18 mouse cellular contexts compared by ENCODE assay signal in genomic region chr14:103078006-103078912, GRCm38 (mm10). TPM values are rescaled to one million over a fixed set of nuclear protein-coding genes. Genes with fewer than 3 reads are reported as not detected.
A peak's percentile ranks its signal among the peaks of the same experiment; 100 is the strongest.
DNase-seq lines count a peak whose midpoint lies in the region; ATAC-seq and TF ChIP-seq lines count a peak whose summit lies in the region.
"Had no signal": no experiment of that assay in that cellular context is flagged by ENCODE, and none has a peak within 500 bp of the region (broad histone marks: within the 10 kb centered on the region; RNA-seq: fewer than 3 reads in every experiment).

No protein-coding gene starts in this region.

- no peaks in the 10 kb centered on the region for H3K4me1 ChIP-seq in embryonic facial prominence, embryonic 12.5 days
- no peaks in the 10 kb centered on the region for H3K4me1 ChIP-seq in embryonic facial prominence, embryonic 10.5 days
- no peaks in the 10 kb centered on the region for H3K4me1 ChIP-seq in liver, postnatal 0 days (ENCODE audit: insufficient read depth)
- no peaks in the 10 kb centered on the region for H3K4me1 ChIP-seq in liver, embryonic 11.5 days (replicated peaks; ENCODE audit: control insufficient read depth, insufficient read depth, low read length)
- H3K4me1 ChIP-seq in midbrain, embryonic 13.5 days (replicated peaks): no peaks in the 10 kb centered on the region; the same call in 1 of the 2 replicates
- H3K4me1 ChIP-seq: midbrain, embryonic 12.5 days had no signal

- 0 out of 2 replicates have a peak, but pooled peaks have one; percentile 28 for ATAC-seq in embryonic facial prominence, embryonic 12.5 days (ENCODE audit: insufficient number of reproducible peaks, insufficient read depth, low FRiP score, low TSS enrichment)
- peak; percentile 43; the same call in 1 of the 2 replicates for ATAC-seq in liver, postnatal 0 days
- ATAC-seq in liver, embryonic 11.5 days (replicated peaks; ENCODE audit: low FRiP score): no peak
- peak; percentile 57 for ATAC-seq in inflammation-experienced regulatory T-cells, adult 6 months
- no peak for ATAC-seq in midbrain, embryonic 13.5 days

- no peak overlapping the region for H3K9ac ChIP-seq in embryonic facial prominence, embryonic 12.5 days
- no peak overlapping the region for H3K9ac ChIP-seq in liver, postnatal 0 days (replicated peaks)
- no peak overlapping the region for H3K9ac ChIP-seq in liver, embryonic 11.5 days (ENCODE audit: low read depth, low read length)
- no peak overlapping the region for H3K9ac ChIP-seq in midbrain, embryonic 13.5 days (replicated peaks)
- H3K9ac ChIP-seq: lung, embryonic 14.5 days; midbrain, embryonic 12.5 days had no signal

- H3K4me3 ChIP-seq in embryonic facial prominence, embryonic 12.5 days: no peak overlapping the region
- no peak overlapping the region for H3K4me3 ChIP-seq in embryonic facial prominence, embryonic 10.5 days
- no peak overlapping the region for H3K4me3 ChIP-seq in liver, postnatal 0 days (ENCODE audit: low read depth, low read length)
- H3K4me3 ChIP-seq in liver, embryonic 11.5 days (ENCODE audit: low read depth, low read length): no peak overlapping the region
- no peak overlapping the region for H3K4me3 ChIP-seq in midbrain, embryonic 13.5 days (replicated peaks)
- H3K4me3 ChIP-seq: midbrain, embryonic 12.5 days had no signal

- peaks cover 47% of the 10 kb centered on the region for H3K36me3 ChIP-seq in embryonic facial prominence, embryonic 12.5 days
- peaks cover 79% of the 10 kb centered on the region for H3K36me3 ChIP-seq in embryonic facial prominence, embryonic 10.5 days (replicated peaks)
- peaks cover 60% of the 10 kb centered on the region for H3K36me3 ChIP-seq in liver, postnatal 0 days (replicated peaks; ENCODE audit: insufficient read depth, low read length)
- peaks cover 15% of the 10 kb centered on the region; the same call in 1 of the 2 replicates for H3K36me3 ChIP-seq in liver, embryonic 11.5 days (ENCODE audit: control insufficient read depth, insufficient read depth, low read length)
- peaks cover 50% of the 10 kb centered on the region for H3K36me3 ChIP-seq in midbrain, embryonic 13.5 days

- TF ChIP-seq EP300 in liver, postnatal 0 days (IDR thresholded peaks at IDR 0.05; ENCODE audit: low read depth): no peak

- H3K9me3 ChIP-seq in embryonic facial prominence, embryonic 12.5 days: no peaks in the 10 kb centered on the region
- no peaks in the 10 kb centered on the region for H3K9me3 ChIP-seq in embryonic facial prominence, embryonic 10.5 days
- H3K9me3 ChIP-seq in liver, postnatal 0 days (ENCODE audit: low read length): no peaks in the 10 kb centered on the region
- no peaks in the 10 kb centered on the region for H3K9me3 ChIP-seq in liver, embryonic 11.5 days (ENCODE audit: control insufficient read depth, low read length)
- no peaks in the 10 kb centered on the region for H3K9me3 ChIP-seq in midbrain, embryonic 13.5 days
- H3K9me3 ChIP-seq: midbrain, embryonic 12.5 days had no signal

- DNase-seq in embryonic facial prominence, embryonic 10.5 days (ENCODE audit: low spot score): no peak
- no peak for DNase-seq in liver, postnatal 0 days
- DNase-seq in liver, embryonic 11.5 days (ENCODE audit: low spot score): no peak
- peak; percentile 82 for DNase-seq in ZHBTc4 (ENCODE audit: low read depth, low spot score)
- DNase-seq in T-cell, adult 2 months (ENCODE audit: low spot score): no peak
- DNase-seq: embryo, embryonic 11 days; kidney, adult 9 months; layer of hippocampus, adult 9-11 months; lung, embryonic 14.5 days; spleen, adult 18-20 months had no signal

- 90% methylated on average over 16 of the region's 16 CpGs for WGBS in embryonic facial prominence, embryonic 12.5 days
- 90% methylated on average over 16 of the region's 16 CpGs for WGBS in embryonic facial prominence, embryonic 10.5 days
- WGBS in liver, postnatal 0 days (ENCODE audit: insufficient replicate concordance): 85% methylated on average over 16 of the region's 16 CpGs
- WGBS in liver, embryonic 11.5 days: 89% methylated on average over 16 of the region's 16 CpGs
- WGBS in midbrain, embryonic 13.5 days: 87% methylated on average over 16 of the region's 16 CpGs

- no peaks in the 10 kb centered on the region for H3K27me3 ChIP-seq in embryonic facial prominence, embryonic 12.5 days
- no peaks in the 10 kb centered on the region for H3K27me3 ChIP-seq in embryonic facial prominence, embryonic 10.5 days (replicated peaks; ENCODE audit: low read depth, poor library complexity, severe bottlenecking)
- no peaks in the 10 kb centered on the region for H3K27me3 ChIP-seq in liver, postnatal 0 days (ENCODE audit: insufficient read depth, low read length)
- no peaks in the 10 kb centered on the region for H3K27me3 ChIP-seq in liver, embryonic 11.5 days (replicated peaks; ENCODE audit: control insufficient read depth, insufficient read depth, low read length)
- no peaks in the 10 kb centered on the region for H3K27me3 ChIP-seq in midbrain, embryonic 13.5 days
- H3K27me3 ChIP-seq: midbrain, embryonic 12.5 days had no signal

- H3K4me2 ChIP-seq in embryonic facial prominence, embryonic 12.5 days (replicated peaks): no peak overlapping the region
- no peak overlapping the region for H3K4me2 ChIP-seq in liver, postnatal 0 days (ENCODE audit: low read depth, low read length)
- no peak overlapping the region for H3K4me2 ChIP-seq in liver, embryonic 11.5 days
- no peak overlapping the region for H3K4me2 ChIP-seq in midbrain, embryonic 13.5 days (replicated peaks)
- H3K4me2 ChIP-seq: heart, embryonic 11.5 days; lung, embryonic 14.5 days; midbrain, embryonic 12.5 days had no signal

- TF ChIP-seq CTCF in liver, postnatal 0 days (IDR thresholded peaks at IDR 0.05; ENCODE audit: low read depth): no peak

- H3K27ac ChIP-seq in embryonic facial prominence, embryonic 12.5 days: no peak overlapping the region
- H3K27ac ChIP-seq in embryonic facial prominence, embryonic 10.5 days (replicated peaks): no peak overlapping the region
- no peak overlapping the region for H3K27ac ChIP-seq in liver, postnatal 0 days (ENCODE audit: low read depth)
- H3K27ac ChIP-seq in liver, embryonic 11.5 days (ENCODE audit: low read depth, low read length): no peak overlapping the region
- no peak overlapping the region for H3K27ac ChIP-seq in midbrain, embryonic 13.5 days
- H3K27ac ChIP-seq: midbrain, embryonic 12.5 days; stomach, postnatal 0 days had no signal

RNA-seq across cellular contexts. Expression of gene Cln5, which starts 8.2 kb away (rescaled TPM):
- 27.0 and 30.1 TPM in 2 replicates for polyA plus RNA-seq in embryonic facial prominence, embryonic 12.5 days (2016; fragmentation: Nextera tagmentation; extraction: Ambion mirVana)
- 24.0 and 25.7 TPM in 2 replicates for polyA plus RNA-seq in embryonic facial prominence, embryonic 10.5 days (2016; fragmentation: Nextera tagmentation; extraction: Ambion mirVana)
- 14.2 and 15.2 TPM in 2 replicates for polyA plus RNA-seq in liver, postnatal 0 days (2015; fragmentation: Nextera tagmentation; extraction: Ambion mirVana)
- polyA plus RNA-seq in liver, embryonic 11.5 days (2014; fragmentation: Nextera tagmentation; extraction: Ambion mirVana): 29.4 and 31.8 TPM in 2 replicates
- polyA plus RNA-seq in inflammation-experienced regulatory T-cells, adult 6 months (2017; shearing (Covaris generic)): 10 to 100 TPM; 17.2 to 20.0 (median 17.9) TPM
- polyA plus RNA-seq in midbrain, embryonic 13.5 days (2015; fragmentation: Nextera tagmentation; extraction: Ambion mirVana): 12.9 and 13.8 TPM in 2 replicates

RNA-seq across cellular contexts. Expression of gene Fbxl3, which starts 21.1 kb away (rescaled TPM):
- polyA plus RNA-seq in embryonic facial prominence, embryonic 12.5 days (2016; fragmentation: Nextera tagmentation; extraction: Ambion mirVana): 27.2 and 31.4 TPM in 2 replicates
- polyA plus RNA-seq in embryonic facial prominence, embryonic 10.5 days (2016; fragmentation: Nextera tagmentation; extraction: Ambion mirVana): 13.9 and 15.0 TPM in 2 replicates
- 10.2 and 10.7 TPM in 2 replicates for polyA plus RNA-seq in liver, postnatal 0 days (2015; fragmentation: Nextera tagmentation; extraction: Ambion mirVana)
- polyA plus RNA-seq in liver, embryonic 11.5 days (2014; fragmentation: Nextera tagmentation; extraction: Ambion mirVana): 15.1 and 16.0 TPM in 2 replicates
- polyA plus RNA-seq in inflammation-experienced regulatory T-cells, adult 6 months (2017; shearing (Covaris generic)): 10 to 100 TPM; 21.5 to 37.7 (median 28.2) TPM
- polyA plus RNA-seq in midbrain, embryonic 13.5 days (2015; fragmentation: Nextera tagmentation; extraction: Ambion mirVana): 21.7 and 23.8 TPM in 2 replicates

RNA-seq across cellular contexts. Expression of gene Acod1, which starts 31.5 kb away (rescaled TPM):
- polyA plus RNA-seq in embryonic facial prominence, embryonic 12.5 days (2016; fragmentation: Nextera tagmentation; extraction: Ambion mirVana): not detected in 2 replicates
- polyA plus RNA-seq in embryonic facial prominence, embryonic 10.5 days (2016; fragmentation: Nextera tagmentation; extraction: Ambion mirVana): not detected in 2 replicates
- 0.09 TPM in 1 of 2 replicates, not detected in the other for polyA plus RNA-seq in liver, postnatal 0 days (2015; fragmentation: Nextera tagmentation; extraction: Ambion mirVana)
- 0.16 and 0.25 TPM in 2 replicates for polyA plus RNA-seq in liver, embryonic 11.5 days (2014; fragmentation: Nextera tagmentation; extraction: Ambion mirVana)
- polyA plus RNA-seq in inflammation-experienced regulatory T-cells, adult 6 months (2017; shearing (Covaris generic)): under 1 TPM in 1 of 3 experiments, not detected in 2; 0.49 TPM
- polyA plus RNA-seq in midbrain, embryonic 13.5 days (2015; fragmentation: Nextera tagmentation; extraction: Ambion mirVana): not detected in 2 replicates
- polyA plus RNA-seq: heart, embryonic 11.5 days; limb, embryonic 11.5 days; lung, embryonic 14.5 days; midbrain, embryonic 12.5 days; neural tube, embryonic 11.5 days; stomach, postnatal 0 days had no signal

Comparison
In these comparisons a context has a peak if more than half of its experiments do, and no peak if none do; other contexts are left out.
1. ATAC-seq: peak in embryonic facial prominence, embryonic 12.5 days (single experiment), liver, postnatal 0 days (single experiment) and inflammation-experienced regulatory T-cells, adult 6 months (single experiment); none in liver, embryonic 11.5 days (single experiment) and midbrain, embryonic 13.5 days (single experiment).